Mouse (Mus musculus): ENCODE measurements around the gene Ces1c. TPM values are rescaled to one million over a fixed set of nuclear protein-coding genes. Genes with fewer than 3 reads are reported as not detected.

The Ces1c gene
- polyA plus RNA-seq, 2 experiments from 2014 or later: not detected

Other genes starting within 250 kb of the Ces1c start
- not detected for gene Capns2, start 229.9 kb downstream of the Ces1c start, polyA plus RNA-seq (2017; shearing (Covaris generic))
- not detected for gene Slc6a2, start 171.2 kb downstream of the Ces1c start, polyA plus RNA-seq (2017; shearing (Covaris generic))
- not detected for gene Ces1a, start 83.1 kb downstream of the Ces1c start, polyA plus RNA-seq (2017; shearing (Covaris generic))
- gene Ces1b, start 51.3 kb downstream of the Ces1c start, polyA plus RNA-seq (2017; shearing (Covaris generic)): not detected
- not detected for gene Ces1d, start 66.6 kb upstream of the Ces1c start, polyA plus RNA-seq (2017; shearing (Covaris generic))
- not detected for gene Ces1e, start 98.3 kb upstream of the Ces1c start, polyA plus RNA-seq (2017; shearing (Covaris generic))
- not detected for gene Ces1f, start 148.5 kb upstream of the Ces1c start, polyA plus RNA-seq (2017; shearing (Covaris generic))
- not detected for gene Ces1g, start 206.0 kb upstream of the Ces1c start, polyA plus RNA-seq (2017; shearing (Covaris generic))
- gene Ces1h, start 248.4 kb upstream of the Ces1c start, polyA plus RNA-seq (2017; shearing (Covaris generic)): not detected